ENCODE assay signal across 8 mouse cellular contexts in genomic region chr12:87299037-87299656, GRCm38 (mm10). TPM values are rescaled to one million over a fixed set of nuclear protein-coding genes. Genes with fewer than 3 reads are reported as not detected.
DNase-seq lines count a peak whose midpoint lies in the region; ATAC-seq and TF ChIP-seq lines count a peak whose summit lies in the region.

No protein-coding gene starts in this region.

- H3K9ac ChIP-seq in heart, embryonic 12.5 days, result peak overlapping the region; percentile 80
- peak overlapping the region; percentile 75 for H3K9ac ChIP-seq in embryonic facial prominence, embryonic 15.5 days
- peak overlapping the region; percentile 56; the same call in 1 of the 2 replicates for H3K9ac ChIP-seq in intestine, postnatal 0 days (ENCODE audit: low read depth, low read length)
- H3K9ac ChIP-seq in midbrain, postnatal 0 days (replicated peaks; ENCODE audit: low read length, poor library complexity, severe bottlenecking), result peak overlapping the region; percentile 84

- H3K4me2 ChIP-seq in heart, embryonic 12.5 days, result peak overlapping the region; percentile 99
- peak overlapping the region; percentile 99 for H3K4me2 ChIP-seq in embryonic facial prominence, embryonic 15.5 days (replicated peaks)
- peak overlapping the region; percentile 99 for H3K4me2 ChIP-seq in intestine, postnatal 0 days (replicated peaks; ENCODE audit: low read depth)
- peak overlapping the region; percentile 98 for H3K4me2 ChIP-seq in midbrain, postnatal 0 days (ENCODE audit: low read depth, low read length, poor library complexity, severe bottlenecking)

- no peak for DNase-seq in heart, adult 9 months (ENCODE audit: low spot score in 2 of 2)
- DNase-seq in G1E (ENCODE audit: low spot score), result no peak
- DNase-seq in midbrain, postnatal 0 days (ENCODE audit: low spot score), result no peak
- DNase-seq in spleen, postnatal 14 days (ENCODE audit: low spot score in 2 of 2), result no peak
- DNase-seq in adrenal gland, adult 8-10 months, result no peak

- TF ChIP-seq CTCF in G1E (IDR thresholded peaks at IDR 0.05; ENCODE audit: low read depth, low read length), result no peak
- peak; percentile 17; the same call in 1 of the 2 replicates for TF ChIP-seq CTCF in intestine, postnatal 0 days (IDR thresholded peaks at IDR 0.05; ENCODE audit: low read depth)
- 0 out of 2 replicates have a peak, but pooled peaks have one; percentile 13 for TF ChIP-seq CTCF in midbrain, postnatal 0 days (IDR thresholded peaks at IDR 0.05)

- no peak overlapping the region for H3K27ac ChIP-seq in heart, embryonic 12.5 days (ENCODE audit: poor library complexity, severe bottlenecking)
- no peak overlapping the region for H3K27ac ChIP-seq in embryonic facial prominence, embryonic 15.5 days (replicated peaks)
- H3K27ac ChIP-seq in intestine, postnatal 0 days (ENCODE audit: low read depth, low read length), result no peak overlapping the region
- H3K27ac ChIP-seq in midbrain, postnatal 0 days (ENCODE audit: low read depth, low read length), result no peak overlapping the region

- 0 out of 2 replicates have a peak, but pooled peaks have one; percentile 23 for ATAC-seq in heart, embryonic 12.5 days (ENCODE audit: insufficient number of reproducible peaks, low FRiP score)
- ATAC-seq in G1E (ENCODE audit: extremely low read depth, insufficient number of reproducible peaks, low FRiP score, poor library complexity, severe bottlenecking), result no peak
- ATAC-seq in embryonic facial prominence, embryonic 15.5 days (ENCODE audit: insufficient number of reproducible peaks, low FRiP score, low TSS enrichment, low read depth), result no peak; the same call in 1 of the 2 replicates
- peak; percentile 9; the same call in 1 of the 2 replicates for ATAC-seq in intestine, postnatal 0 days
- peak; percentile 62 for ATAC-seq in midbrain, postnatal 0 days (ENCODE audit: low FRiP score)

- H3K4me3 ChIP-seq in heart, embryonic 12.5 days, result peak overlapping the region; percentile 81
- peak overlapping the region; percentile 69 for H3K4me3 ChIP-seq in G1E (ENCODE audit: low read depth, low read length)
- peak overlapping the region; percentile 71 for H3K4me3 ChIP-seq in embryonic facial prominence, embryonic 15.5 days (replicated peaks)
- peak overlapping the region; percentile 70 for H3K4me3 ChIP-seq in intestine, postnatal 0 days (ENCODE audit: low read depth, low read length)
- H3K4me3 ChIP-seq in midbrain, postnatal 0 days (ENCODE audit: low read depth, low read length), result peak overlapping the region; percentile 71

- no peaks in the 10 kb centered on the region for H3K9me3 ChIP-seq in heart, embryonic 12.5 days (replicated peaks)
- H3K9me3 ChIP-seq in G1E (replicated peaks), result peaks cover 15% of the 10 kb centered on the region
- no peaks in the 10 kb centered on the region for H3K9me3 ChIP-seq in embryonic facial prominence, embryonic 15.5 days (replicated peaks)
- H3K9me3 ChIP-seq in intestine, postnatal 0 days (ENCODE audit: control insufficient read depth), result no peaks in the 10 kb centered on the region
- no peaks in the 10 kb centered on the region for H3K9me3 ChIP-seq in midbrain, postnatal 0 days (ENCODE audit: low read length)

- H3K4me1 ChIP-seq in heart, embryonic 12.5 days (replicated peaks), result peaks cover 10% of the 10 kb centered on the region
- H3K4me1 ChIP-seq in G1E (ENCODE audit: insufficient read depth, low read depth, low read length), result peaks cover 20% of the 10 kb centered on the region
- peaks cover 13% of the 10 kb centered on the region for H3K4me1 ChIP-seq in embryonic facial prominence, embryonic 15.5 days
- H3K4me1 ChIP-seq in intestine, postnatal 0 days (replicated peaks; ENCODE audit: control insufficient read depth, insufficient read depth, low read length), result no peaks in the 10 kb centered on the region
- H3K4me1 ChIP-seq in midbrain, postnatal 0 days (ENCODE audit: insufficient read depth, low read length), result no peaks in the 10 kb centered on the region

- peaks cover 8% of the 10 kb centered on the region; the same call in 1 of the 2 replicates for H3K27me3 ChIP-seq in heart, embryonic 12.5 days (replicated peaks)
- peaks cover 45% of the 10 kb centered on the region for H3K27me3 ChIP-seq in G1E (ENCODE audit: insufficient read depth, low read length)
- no peaks in the 10 kb centered on the region for H3K27me3 ChIP-seq in embryonic facial prominence, embryonic 15.5 days
- H3K27me3 ChIP-seq in intestine, postnatal 0 days (replicated peaks; ENCODE audit: control insufficient read depth, insufficient read depth, low read length), result no peaks in the 10 kb centered on the region; the same call in 1 of the 2 replicates
- H3K27me3 ChIP-seq in midbrain, postnatal 0 days (ENCODE audit: insufficient read depth, low read length), result peaks cover 11% of the 10 kb centered on the region; the same call in 1 of the 2 replicates

- WGBS in heart, embryonic 12.5 days, result 9% methylated on average over 29 of the region's 29 CpGs
- WGBS in embryonic facial prominence, embryonic 15.5 days, result 7% methylated on average over 29 of the region's 29 CpGs
- WGBS in intestine, postnatal 0 days, result 11% methylated on average over 29 of the region's 29 CpGs
- WGBS in midbrain, postnatal 0 days, result 7% methylated on average over 29 of the region's 29 CpGs

- no peaks in the 10 kb centered on the region for H3K36me3 ChIP-seq in heart, embryonic 12.5 days
- no peaks in the 10 kb centered on the region for H3K36me3 ChIP-seq in G1E (replicated peaks)
- H3K36me3 ChIP-seq in embryonic facial prominence, embryonic 15.5 days, result no peaks in the 10 kb centered on the region
- no peaks in the 10 kb centered on the region for H3K36me3 ChIP-seq in intestine, postnatal 0 days (ENCODE audit: control insufficient read depth, insufficient read depth)
- H3K36me3 ChIP-seq in midbrain, postnatal 0 days (ENCODE audit: insufficient read depth, low read length), result no peaks in the 10 kb centered on the region

RNA-seq across cellular contexts. Expression of gene Ism2, which starts 0.4 kb away (rescaled TPM):
- polyA plus RNA-seq in heart, embryonic 12.5 days (2016; fragmentation: Nextera tagmentation; extraction: Ambion mirVana), result 0.92 and 1.1 TPM in 2 replicates
- total RNA-seq in G1E (2014; fragmentation: Nextera tagmentation) (not detected in 2 replicates), G1E (2017) (0.05 TPM in 1 of 2 replicates, not detected in the other)
- polyA plus RNA-seq in G1E (2012), result not detected in 2 replicates
- 1.5 TPM in 2 replicates for polyA plus RNA-seq in embryonic facial prominence, embryonic 15.5 days (2015; fragmentation: Nextera tagmentation; extraction: Ambion mirVana)
- polyA plus RNA-seq in intestine, postnatal 0 days (2015; fragmentation: Nextera tagmentation; extraction: Ambion mirVana), result 0.23 and 0.55 TPM in 2 replicates
- total RNA-seq in midbrain, postnatal 0 days (2014; rRNA removed), result 1.3 and 4.0 TPM in 2 replicates
- 1.3 and 1.6 TPM in 2 replicates for polyA plus RNA-seq in midbrain, postnatal 0 days (2015; fragmentation: Nextera tagmentation; extraction: Ambion mirVana)
- under 1 TPM in 2 of 4 experiments, not detected in 2; 0.28 to 0.32 TPM for total RNA-seq in adrenal gland, adult 8-10 months (2022)

RNA-seq across cellular contexts. Expression of gene Ahsa1, which starts 32.9 kb away (rescaled TPM):
- 190 and 196 TPM in 2 replicates for polyA plus RNA-seq in heart, embryonic 12.5 days (2016; fragmentation: Nextera tagmentation; extraction: Ambion mirVana)
- total RNA-seq in G1E (2014; fragmentation: Nextera tagmentation) (117 and 144 TPM in 2 replicates), G1E (2017) (400 and 401 TPM in 2 replicates)
- polyA plus RNA-seq in G1E (2012), result 207 and 209 TPM in 2 replicates
- 220 and 223 TPM in 2 replicates for polyA plus RNA-seq in embryonic facial prominence, embryonic 15.5 days (2015; fragmentation: Nextera tagmentation; extraction: Ambion mirVana)
- polyA plus RNA-seq in intestine, postnatal 0 days (2015; fragmentation: Nextera tagmentation; extraction: Ambion mirVana), result 69.7 and 78.3 TPM in 2 replicates
- total RNA-seq in midbrain, postnatal 0 days (2014; rRNA removed), result 113 and 116 TPM in 2 replicates
- polyA plus RNA-seq in midbrain, postnatal 0 days (2015; fragmentation: Nextera tagmentation; extraction: Ambion mirVana), result 169 and 182 TPM in 2 replicates
- 100 to 1,000 TPM; 120 to 228 (median 142) TPM for total RNA-seq in adrenal gland, adult 8-10 months (2022)

RNA-seq across cellular contexts. Expression of gene Vipas39, which starts 33.1 kb away (rescaled TPM):
- 29.6 and 31.8 TPM in 2 replicates for polyA plus RNA-seq in heart, embryonic 12.5 days (2016; fragmentation: Nextera tagmentation; extraction: Ambion mirVana)
- total RNA-seq in G1E (2014; fragmentation: Nextera tagmentation) (31.6 and 36.4 TPM in 2 replicates), G1E (2017) (42.4 and 43.1 TPM in 2 replicates)
- polyA plus RNA-seq in G1E (2012), result 1.2 and 1.3 TPM in 2 replicates
- polyA plus RNA-seq in embryonic facial prominence, embryonic 15.5 days (2015; fragmentation: Nextera tagmentation; extraction: Ambion mirVana), result 41.1 and 44.2 TPM in 2 replicates
- polyA plus RNA-seq in intestine, postnatal 0 days (2015; fragmentation: Nextera tagmentation; extraction: Ambion mirVana), result 23.4 and 28.9 TPM in 2 replicates
- 59.4 and 61.5 TPM in 2 replicates for total RNA-seq in midbrain, postnatal 0 days (2014; rRNA removed)
- polyA plus RNA-seq in midbrain, postnatal 0 days (2015; fragmentation: Nextera tagmentation; extraction: Ambion mirVana), result 48.7 and 51.2 TPM in 2 replicates
- 10 to 100 TPM; 34.6 to 53.1 (median 43.5) TPM for total RNA-seq in adrenal gland, adult 8-10 months (2022)

Comparison
In these comparisons a context has a peak if more than half of its experiments do, and no peak if none do; other contexts are left out.
1. ATAC-seq: peak in heart, embryonic 12.5 days (single experiment), intestine, postnatal 0 days (single experiment) and midbrain, postnatal 0 days (single experiment); none in G1E (single experiment) and embryonic facial prominence, embryonic 15.5 days (single experiment).
2. RNA of gene Vipas39, which starts 33.1 kb away (polyA plus RNA-seq): 48.7 to 51.2 TPM in midbrain, postnatal 0 days, 41.1 to 44.2 TPM in embryonic facial prominence, embryonic 15.5 days, 29.6 to 31.8 TPM in heart, embryonic 12.5 days and 23.4 to 28.9 TPM in intestine, postnatal 0 days; 1.2 to 1.3 TPM in G1E; every median in the first group is over 10 times any median in the second.
3. Peak in every context shown above with its lines, with median percentiles within 50 percentile points of each other: H3K4me2 ChIP-seq, H3K4me3 ChIP-seq and H3K9ac ChIP-seq.